Mouse (Mus musculus) NIH3T3 (cell line): ENCODE measurements at regions not wholly inside any gene's neighbourhood (a gene's known extent, or its start where the extent isn't known, plus 50 kb on each side); places are given as distances from the start of the nearest gene placed in this dataset.

ENCODE experiments used
- DNase-seq: peaks from one replicate; pipeline ENCODE4 v3.0.0-alpha.2; 2012; ENCODE audit warnings: low read depth

GRCm38 (mm10) chr2:61527127-61527526 lies 51.3 kb upstream of the Tank start:
- no peak for DNase-seq

GRCm38 (mm10) chr2:61524060-61524734 lies 54.2 kb upstream of the Tank start:
- DNase-seq: no peak

GRCm38 (mm10) chr2:61514445-61515123 lies 63.8 kb upstream of the Tank start:
- DNase-seq: no peak

GRCm38 (mm10) chr2:61513787-61514444 lies 64.5 kb upstream of the Tank start:
- DNase-seq: no peak

GRCm38 (mm10) chr2:61503594-61503993 lies 74.8 kb upstream of the Tank start:
- DNase-seq: no peak

- no peak for DNase-seq
Measured at GRCm38 (mm10) chr2:61501922-61502321, 76.5 kb upstream of the Tank start.

GRCm38 (mm10) chr2:61499266-61499665 lies 79.1 kb upstream of the Tank start:
- DNase-seq: no peak

- DNase-seq: no peak
Measured at GRCm38 (mm10) chr2:61497930-61498329, 80.5 kb upstream of the Tank start.

GRCm38 (mm10) chr2:61496968-61497367 lies 81.4 kb upstream of the Tank start:
- no peak for DNase-seq

GRCm38 (mm10) chr2:61493918-61494712 lies 84.3 kb upstream of the Tank start:
- DNase-seq: peak; percentile 91

- DNase-seq: peak; percentile 49
Measured at GRCm38 (mm10) chr2:61492043-61492743, 86.2 kb upstream of the Tank start.

GRCm38 (mm10) chr2:61490436-61491109 lies 87.8 kb upstream of the Tank start:
- DNase-seq: peak; percentile 20

- DNase-seq: no peak
Measured at GRCm38 (mm10) chr2:61489762-61490161, 88.6 kb upstream of the Tank start.

GRCm38 (mm10) chr2:61483820-61484219 lies 94.6 kb upstream of the Tank start:
- no peak for DNase-seq

GRCm38 (mm10) chr2:61476648-61477047 lies 101.7 kb upstream of the Tank start:
- DNase-seq: no peak

GRCm38 (mm10) chr2:61474626-61475025 lies 103.8 kb upstream of the Tank start:
- no peak for DNase-seq

- no peak for DNase-seq
Measured at GRCm38 (mm10) chr2:61470521-61470920, 107.9 kb upstream of the Tank start.

GRCm38 (mm10) chr2:61470064-61470463 lies 108.3 kb upstream of the Tank start:
- no peak for DNase-seq

GRCm38 (mm10) chr2:61455902-61456301 lies 122.5 kb upstream of the Tank start:
- peak; percentile 56 for DNase-seq

GRCm38 (mm10) chr2:61454729-61455128 lies 123.7 kb upstream of the Tank start:
- no peak for DNase-seq

GRCm38 (mm10) chr2:61454311-61454728 lies 124.1 kb upstream of the Tank start:
- peak; percentile 93 for DNase-seq
